Mouse (Mus musculus) intestine, postnatal 0 days (tissue): Measurements from ENCODE around the gene Ankdd1b. TPM values are rescaled to one million over a fixed set of nuclear protein-coding genes. Genes with fewer than 3 reads are reported as not detected.
A peak's percentile ranks its signal among the peaks of the same experiment; 100 is the strongest.

ENCODE experiments used
- ATAC-seq: fragments of 200-750 bp; cut with Nextera tagmentation; 2 replicates; pipeline ENCODE4 v1.8.0; 2017; ENCODE audit warnings: mild to moderate bottlenecking, moderate TSS enrichment, moderate library complexity
- H3K27ac ChIP-seq: fragments of 300-500 bp; sonication (generic); 2 replicates; pipeline ENCODE4 v1.5.1; 2014; ENCODE audit warnings: mild to moderate bottlenecking, low read depth, low read length, moderate library complexity
- H3K27me3 ChIP-seq: fragments of 300-500 bp; sonication (generic); replicated peaks from 2 replicates; pipeline ENCODE4 v1.6.1; 2014; ENCODE audit warnings: low read length, mixed read lengths; ENCODE audit not compliant: control insufficient read depth, insufficient read depth
- H3K36me3 ChIP-seq: fragments of 300-500 bp; sonication (generic); 2 replicates; pipeline ENCODE4 v1.6.1; 2014; ENCODE audit warnings: mild to moderate bottlenecking, moderate library complexity; ENCODE audit not compliant: control insufficient read depth, insufficient read depth
- H3K4me1 ChIP-seq: fragments of 300-500 bp; sonication (generic); replicated peaks from 2 replicates; pipeline ENCODE4 v1.6.1; 2014; ENCODE audit warnings: antibody characterized with exemption, low read length, mixed read lengths; ENCODE audit not compliant: control insufficient read depth, insufficient read depth
- H3K4me2 ChIP-seq: fragments of 300-500 bp; sonication (generic); replicated peaks from 2 replicates; pipeline ENCODE4 v1.6.1; 2014; ENCODE audit warnings: low read depth, mild to moderate bottlenecking, moderate library complexity
- H3K4me3 ChIP-seq: fragments of 300-500 bp; sonication (generic); 2 replicates; pipeline ENCODE4 v1.5.1; 2014; ENCODE audit warnings: low read depth, low read length
- H3K9ac ChIP-seq: fragments of 300-500 bp; sonication (generic); 2 replicates; pipeline ENCODE4 v1.6.1; 2014; ENCODE audit warnings: mild to moderate bottlenecking, low read depth, low read length
- H3K9me3 ChIP-seq: fragments of 300-500 bp; sonication (generic); 2 replicates; pipeline ENCODE4 v1.6.1; 2016; ENCODE audit warnings: mixed run types; ENCODE audit not compliant: control insufficient read depth
- CTCF ChIP-seq: sonication (generic); IDR thresholded peaks from 2 replicates; pipeline ENCODE4 v1.5.1; 2016; ENCODE audit warnings: low read depth, mild to moderate bottlenecking, control low read depth, antibody characterized with exemption, moderate library complexity
- WGBS: fragments of 180-500 bp; shearing (Covaris S2); extraction: QIAGEN DNeasy Blood & Tissue Kit; methylation state at CpG from one replicate; pipeline ENCODE4 v1.1.7; 2014; 5-methylcytosine and 5-hydroxymethylcytosine counted together
- polyA plus RNA-seq: library from polyadenylated mRNA; unstranded; fragments of >200 nt; fragmentation: Nextera tagmentation; extraction: Ambion mirVana; gene quantifications from 2 replicates; pipeline ENCODE4 v1.2.1, GENCODE M21; 2015

The Ankdd1b gene
- polyA plus RNA-seq, 1 experiment from 2014 or later: 0.25 TPM

DNA sequence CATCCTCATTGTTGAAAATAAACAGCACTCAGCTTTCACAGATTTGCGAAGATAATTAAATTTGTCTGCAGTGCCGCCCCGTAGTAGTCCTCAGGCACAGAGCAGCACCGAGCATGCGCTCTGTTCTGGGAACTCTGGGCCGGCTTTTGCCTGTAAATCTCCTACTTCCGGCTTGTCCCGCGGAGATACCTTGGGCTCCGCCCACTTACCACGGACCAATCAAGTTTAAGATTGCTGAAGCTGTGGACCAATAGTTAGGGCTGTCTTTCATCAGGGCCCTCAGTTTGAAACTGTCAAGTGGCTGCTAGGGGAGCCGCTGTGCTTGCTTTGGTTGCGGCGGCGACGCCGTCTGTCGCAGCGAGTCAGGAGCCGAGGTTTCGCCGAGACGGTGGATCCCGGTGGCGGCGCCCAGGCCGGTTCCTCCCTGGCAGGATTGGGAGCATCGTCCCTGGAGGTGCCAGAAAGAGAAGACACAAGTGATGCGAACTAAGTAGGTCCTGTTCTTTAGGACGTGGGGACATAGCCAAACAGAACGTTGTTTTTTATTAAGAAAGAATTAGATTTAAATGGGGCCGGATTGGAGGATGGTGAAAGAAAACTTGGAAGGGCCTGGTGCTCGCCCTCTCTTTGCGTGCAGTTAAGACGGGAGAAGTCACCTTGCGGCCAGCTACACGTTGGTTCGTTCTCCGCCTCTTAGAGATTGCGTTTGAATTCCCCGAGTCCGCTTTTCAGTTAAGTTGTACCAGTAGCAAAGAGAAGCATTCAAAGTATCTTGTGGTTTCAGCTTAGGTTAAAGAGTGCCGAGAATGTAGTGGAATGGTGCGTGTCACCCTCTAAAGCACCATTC is 82.7 kb downstream of the Ankdd1b start, which contains the start of gene Poc5:
Gene Poc5 (plus strand): TSS at position 253 of the 847 bp plus-strand sequence.
- WGBS: under 1% methylated on average over 44 of the region's 44 CpGs
- peaks cover 21% of the 10 kb centered on the region for H3K36me3 ChIP-seq
- ATAC-seq: peak; percentile 99

DNA sequence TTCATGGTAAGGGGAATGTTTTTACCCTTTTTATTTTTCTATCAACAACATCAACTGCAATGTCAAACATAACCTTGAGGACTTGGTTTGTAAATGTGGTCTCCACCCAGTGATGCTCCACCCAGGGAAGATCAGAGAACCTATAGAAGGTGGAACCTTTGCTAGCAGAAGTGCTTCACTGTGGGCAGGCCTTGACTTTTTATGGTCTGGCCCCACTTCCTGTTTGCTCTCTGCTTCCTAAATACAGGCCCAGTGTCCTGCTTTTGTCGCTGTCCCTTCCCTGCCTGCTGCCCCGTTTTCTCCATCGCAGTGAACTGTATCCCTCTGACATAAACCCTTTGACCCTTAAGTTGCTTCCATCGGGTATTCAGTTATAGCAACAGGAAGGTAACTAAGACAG is 93.1 kb downstream of the Ankdd1b start:
- Histone ChIP-seq H3K36me3 (no peaks in the 10 kb centered on the region), H3K4me1 (no peaks in the 10 kb centered on the region), H3K27ac (no peak overlapping the region), H3K9me3 (no peaks in the 10 kb centered on the region), H3K4me3 (no peak overlapping the region), H3K9ac (no peak overlapping the region), H3K4me2 (no peak overlapping the region), H3K27me3 (no peaks in the 10 kb centered on the region; the same call in 1 of the 2 replicates)
- no peak for TF ChIP-seq CTCF
- WGBS: 68% methylated on average over 4 of the region's 4 CpGs
- no peak for ATAC-seq

More for the DNA sequence above, 82.7 kb downstream of the Ankdd1b start, which contains the start of gene Poc5:
- peak; percentile 1; the same call in 1 of the 2 replicates for TF ChIP-seq CTCF
- Histone ChIP-seq H3K27me3 (no peaks in the 10 kb centered on the region), H3K4me1 (peaks cover 7% of the 10 kb centered on the region), H3K27ac (peak within 1 kb of the TSS; percentile 58; the same call in 1 of the 2 replicates), H3K9ac (peak within 1 kb of the TSS; percentile 68), H3K4me3 (peak within 1 kb of the TSS; percentile 73), H3K4me2 (peak within 1 kb of the TSS; percentile 86), H3K9me3 (no peaks in the 10 kb centered on the region)

DNA sequence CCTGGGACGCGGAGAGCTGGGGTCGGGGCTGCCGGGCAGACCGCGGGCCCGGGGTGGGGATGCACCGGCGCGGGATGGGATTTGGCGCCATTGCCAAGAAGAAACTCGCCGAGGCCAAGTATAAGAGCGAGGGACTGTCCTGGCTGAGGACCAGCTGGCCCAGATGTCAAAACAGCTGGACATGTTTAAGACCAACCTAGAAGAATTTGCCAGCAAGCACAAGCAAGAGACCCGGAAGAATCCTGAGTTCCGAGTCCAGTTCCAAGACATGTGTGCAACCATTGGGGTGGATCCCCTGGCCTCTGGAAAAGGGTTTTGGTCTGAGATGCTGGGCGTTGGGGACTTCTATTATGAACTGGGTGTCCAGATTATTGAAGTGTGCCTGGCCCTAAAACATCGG is 94.1 kb downstream of the Ankdd1b start:
- H3K9me3 ChIP-seq: no peaks in the 10 kb centered on the region
- no peak overlapping the region for H3K4me3 ChIP-seq
- H3K27me3 ChIP-seq: no peaks in the 10 kb centered on the region; the same call in 1 of the 2 replicates
- 86% methylated on average over 18 of the region's 18 CpGs for WGBS
- H3K4me2 ChIP-seq: no peak overlapping the region
- H3K9ac ChIP-seq: no peak overlapping the region
- no peaks in the 10 kb centered on the region for H3K36me3 ChIP-seq
- no peak for ATAC-seq
- H3K27ac ChIP-seq: no peak overlapping the region
- no peak for TF ChIP-seq CTCF
- no peaks in the 10 kb centered on the region for H3K4me1 ChIP-seq

DNA sequence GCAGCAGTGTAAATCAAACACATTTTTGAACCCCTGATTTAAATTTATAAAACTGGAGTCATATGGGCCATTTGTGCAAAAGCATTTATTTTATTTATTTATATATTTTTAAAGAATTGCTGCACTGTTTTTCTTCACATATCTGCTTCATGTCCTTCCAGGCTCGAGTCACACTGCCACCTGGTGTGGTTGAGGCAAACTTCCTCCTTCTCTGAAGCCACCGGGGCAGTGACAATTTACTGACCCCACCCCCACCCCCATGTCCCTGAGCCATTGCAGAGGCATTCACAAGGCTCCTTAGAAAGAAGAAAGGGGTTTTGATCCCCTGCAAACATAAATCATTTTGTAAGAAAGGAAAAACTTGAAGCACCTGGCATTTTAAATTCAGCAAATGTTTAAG is 95.5 kb downstream of the Ankdd1b start:
- 6% methylated on average over 2 of the region's 2 CpGs for WGBS
- Histone ChIP-seq H3K4me2 (no peak overlapping the region), H3K4me3 (no peak overlapping the region), H3K4me1 (no peaks in the 10 kb centered on the region), H3K9ac (no peak overlapping the region), H3K36me3 (no peaks in the 10 kb centered on the region), H3K27me3 (no peaks in the 10 kb centered on the region), H3K27ac (no peak overlapping the region), H3K9me3 (no peaks in the 10 kb centered on the region)
- TF ChIP-seq CTCF: peak; percentile 59
- no peak for ATAC-seq

Other genes starting within 250 kb of the Ankdd1b start
- gene Poc5, start 82.9 kb downstream of the Ankdd1b start, polyA plus RNA-seq: 4.6 and 5.6 TPM in 2 replicates
- not detected in 2 replicates for gene Gm17622, start 19.5 kb upstream of the Ankdd1b start, polyA plus RNA-seq
- gene Polk, start 71.4 kb upstream of the Ankdd1b start, polyA plus RNA-seq: 2.1 and 2.2 TPM in 2 replicates
- 6.8 and 8.0 TPM in 2 replicates for gene Col4a3bp, start 71.4 kb upstream of the Ankdd1b start, polyA plus RNA-seq
- gene Hmgcr, start 199.7 kb upstream of the Ankdd1b start, polyA plus RNA-seq: 23.2 and 24.4 TPM in 2 replicates